14 mouse cellular contexts compared by ENCODE assay signal in genomic region chr1:106280171-106280913, GRCm38 (mm10).
DNase-seq lines count a peak whose midpoint lies in the region; ATAC-seq and TF ChIP-seq lines count a peak whose summit lies in the region.
"Had no signal": no experiment of that assay in that cellular context is flagged by ENCODE, and none has a peak within 500 bp of the region (broad histone marks: within the 10 kb centered on the region; RNA-seq: fewer than 3 reads in every experiment).

No protein-coding gene starts in this region.

- peaks cover 13% of the 10 kb centered on the region for H3K4me1 ChIP-seq in liver, adult 2 months (ENCODE audit: control insufficient read depth, insufficient read depth, low read length)
- H3K4me1 ChIP-seq in liver, embryonic 11.5 days (replicated peaks; ENCODE audit: control insufficient read depth, insufficient read depth, low read length) = no peaks in the 10 kb centered on the region
- peaks cover 36% of the 10 kb centered on the region for H3K4me1 ChIP-seq in hindbrain, embryonic 10.5 days (replicated peaks)
- H3K4me1 ChIP-seq: liver, embryonic 13.5 days had no signal

- peak; percentile 59 for DNase-seq in gastrocnemius, adult 18-20 months (ENCODE audit: low spot score)
- no peak for DNase-seq in gastrocnemius, postnatal 4 days (ENCODE audit: low spot score in 2 of 2)
- DNase-seq in liver, adult 2 months (ENCODE audit: extremely low read depth, low read depth, low spot score) = peak; percentile 89
- DNase-seq in liver, embryonic 11.5 days (ENCODE audit: low spot score) = no peak
- peak; percentile 33 to 53 for DNase-seq in heart, postnatal 36 days
- no peak for DNase-seq in spleen, adult 12 weeks (ENCODE audit: low spot score)
- no peak for DNase-seq in hindbrain, embryonic 10.5 days (ENCODE audit: low spot score)
- DNase-seq in urinary bladder, postnatal 4 days (ENCODE audit: low spot score in 2 of 2) = no peak
- DNase-seq: B cell, adult 2 months; gastrocnemius, postnatal 25 days; liver, embryonic 13.5 days; thymus, adult 2 months had no signal

- H3K9ac ChIP-seq in liver, adult 2 months (ENCODE audit: low read depth, low read length) = no peak overlapping the region
- no peak overlapping the region for H3K9ac ChIP-seq in liver, embryonic 11.5 days (ENCODE audit: low read depth, low read length)
- H3K9ac ChIP-seq: liver, embryonic 13.5 days had no signal

- TF ChIP-seq POLR2A in liver, adult 2 months (IDR thresholded peaks at IDR 0.05; ENCODE audit: extremely low read depth, insufficient read depth, low read length) = no peak

- no peaks in the 10 kb centered on the region; the same call in 1 of the 2 replicates for H3K36me3 ChIP-seq in liver, adult 2 months (ENCODE audit: control insufficient read depth, insufficient read depth, low read length)
- no peaks in the 10 kb centered on the region for H3K36me3 ChIP-seq in liver, embryonic 11.5 days (ENCODE audit: control insufficient read depth, insufficient read depth, low read length)
- H3K36me3 ChIP-seq in hindbrain, embryonic 10.5 days = no peaks in the 10 kb centered on the region
- H3K36me3 ChIP-seq: liver, embryonic 13.5 days had no signal

- no peaks in the 10 kb centered on the region for H3K27me3 ChIP-seq in liver, adult 2 months (ENCODE audit: control insufficient read depth, insufficient read depth, low read length)
- H3K27me3 ChIP-seq in liver, embryonic 11.5 days (replicated peaks; ENCODE audit: control insufficient read depth, insufficient read depth, low read length) = no peaks in the 10 kb centered on the region
- H3K27me3 ChIP-seq in hindbrain, embryonic 10.5 days (ENCODE audit: insufficient read depth, poor library complexity, severe bottlenecking) = no peaks in the 10 kb centered on the region
- H3K27me3 ChIP-seq: liver, embryonic 13.5 days; megakaryocyte, embryonic 14.5 days had no signal

- 52% methylated on average over 8 of the region's 8 CpGs for WGBS in liver, adult 2 months
- 82% methylated on average over 8 of the region's 8 CpGs for WGBS in liver, embryonic 11.5 days
- WGBS in hindbrain, embryonic 10.5 days = 79% methylated on average over 8 of the region's 8 CpGs

- TF ChIP-seq CTCF in liver, adult 2 months (IDR thresholded peaks at IDR 0.05; ENCODE audit: low read depth, low read length) = no peak

- ATAC-seq in liver, embryonic 11.5 days (replicated peaks; ENCODE audit: low FRiP score) = no peak
- ATAC-seq: hindbrain, embryonic 16.5 days had no signal

- H3K4me3 ChIP-seq in liver, adult 2 months (ENCODE audit: insufficient read depth, low read depth, low read length) = no peak overlapping the region
- no peak overlapping the region for H3K4me3 ChIP-seq in liver, embryonic 11.5 days (ENCODE audit: low read depth, low read length)
- no peak overlapping the region for H3K4me3 ChIP-seq in hindbrain, embryonic 10.5 days
- H3K4me3 ChIP-seq: liver, embryonic 13.5 days; megakaryocyte, embryonic 14.5 days had no signal

- 0 out of 2 replicates have a peak overlapping the region, but pooled peaks have one; percentile 4 for H3K27ac ChIP-seq in liver, adult 2 months (replicated peaks; ENCODE audit: insufficient read depth, low read depth, low read length)
- no peak overlapping the region for H3K27ac ChIP-seq in liver, embryonic 11.5 days (ENCODE audit: low read depth, low read length)
- no peak overlapping the region for H3K27ac ChIP-seq in hindbrain, embryonic 10.5 days
- H3K27ac ChIP-seq: liver, embryonic 13.5 days had no signal

- intact Hi-C loops in heart, postnatal 36 days (cut with DNase I) = no loop called here

- H3K4me2 ChIP-seq in liver, embryonic 11.5 days = no peak overlapping the region
- H3K4me2 ChIP-seq: liver, embryonic 13.5 days had no signal

- peaks cover 23% of the 10 kb centered on the region for H3K79me2 ChIP-seq in liver, adult 2 months (ENCODE audit: control insufficient read depth, insufficient read depth, low read length)

- no peaks in the 10 kb centered on the region for H3K9me3 ChIP-seq in liver, embryonic 11.5 days (ENCODE audit: control insufficient read depth, low read length)
- no peaks in the 10 kb centered on the region for H3K9me3 ChIP-seq in hindbrain, embryonic 10.5 days
- H3K9me3 ChIP-seq: liver, embryonic 13.5 days; megakaryocyte, embryonic 14.5 days had no signal

Comparison
In these comparisons a context has a peak if more than half of its experiments do, and no peak if none do; other contexts are left out.
1. DNase-seq: peak in gastrocnemius, adult 18-20 months (single experiment), liver, adult 2 months (single experiment) and heart, postnatal 36 days (2 of 2); none in gastrocnemius, postnatal 4 days (0 of 2), liver, embryonic 11.5 days (single experiment), spleen, adult 12 weeks (single experiment), hindbrain, embryonic 10.5 days (single experiment) and urinary bladder, postnatal 4 days (0 of 2).